Mouse (Mus musculus): ENCODE measurements around the gene Mob1b.
A peak's percentile ranks its signal among the peaks of the same experiment; 100 is the strongest.
"Not testable (repeated sequence)": the region's sequence is repeated elsewhere in the genome, so short reads cannot be mapped to it uniquely, and the experiment has no call there.

Gene Mob1b

GRCm38 (mm10) chr5:88702041-88702440, 18.6 kb upstream of the Mob1b start:
- no peak for DNase-seq (ENCODE audit: low spot score)

- peak; percentile 31 for DNase-seq (ENCODE audit: low spot score)
Observed at GRCm38 (mm10) chr5:88703551-88703950, 17.1 kb upstream of the Mob1b start.

- peak; percentile 86 for DNase-seq (ENCODE audit: low spot score)
Observed at GRCm38 (mm10) chr5:88711128-88711527, 9.5 kb upstream of the Mob1b start.

DNA sequence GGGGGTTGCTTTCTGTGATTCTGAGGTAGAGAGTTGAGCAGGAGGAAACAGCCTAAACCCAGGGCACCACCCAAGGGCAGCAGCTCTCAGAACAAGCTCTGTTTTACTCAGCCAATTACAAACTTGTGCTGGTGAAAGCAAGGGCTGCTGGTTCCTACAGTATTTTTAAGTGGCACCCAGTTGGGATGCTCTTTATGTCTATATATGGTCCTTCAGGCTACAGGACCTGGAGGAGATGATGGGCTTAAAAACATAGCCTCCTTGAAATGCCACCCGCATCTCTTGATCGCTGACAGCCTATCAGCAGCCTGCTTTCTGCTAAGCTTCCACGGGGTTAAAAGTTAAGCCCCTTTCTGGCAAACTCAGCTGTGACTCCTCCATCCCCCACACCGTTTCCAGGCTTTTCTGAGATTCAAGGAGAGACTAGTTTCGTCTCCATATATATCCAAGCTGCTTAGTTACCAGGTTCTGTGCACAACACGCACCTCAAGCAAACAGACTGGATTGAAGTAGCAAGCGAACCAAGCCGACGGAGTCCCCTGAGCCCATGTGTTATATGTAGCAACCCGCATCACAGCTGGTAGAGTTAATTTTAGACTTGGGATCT, 8.9 kb upstream of the Mob1b start:
- peak; percentile 25 for DNase-seq (ENCODE audit: low spot score)

DNA sequence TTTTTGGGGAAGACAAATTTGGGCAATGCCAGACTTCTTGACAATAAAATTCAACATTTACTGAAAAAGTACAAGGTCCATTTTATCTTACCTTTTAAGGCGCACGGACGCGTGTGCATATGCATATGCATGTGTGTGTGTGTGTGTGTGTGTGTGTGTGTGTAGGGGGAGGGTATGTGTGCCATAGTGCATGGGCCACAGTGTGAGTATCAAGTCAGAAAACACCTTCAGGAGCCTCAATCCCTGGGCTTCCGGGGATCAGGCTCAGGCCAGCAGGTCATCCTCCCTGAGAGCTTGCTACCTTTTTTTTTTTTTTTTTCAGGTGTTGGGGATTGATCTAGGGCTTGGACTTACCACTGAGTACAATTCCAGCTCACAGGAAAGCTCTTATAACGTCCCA, 8.3 kb upstream of the Mob1b start:
- DNase-seq (ENCODE audit: low spot score), result no peak

DNA sequence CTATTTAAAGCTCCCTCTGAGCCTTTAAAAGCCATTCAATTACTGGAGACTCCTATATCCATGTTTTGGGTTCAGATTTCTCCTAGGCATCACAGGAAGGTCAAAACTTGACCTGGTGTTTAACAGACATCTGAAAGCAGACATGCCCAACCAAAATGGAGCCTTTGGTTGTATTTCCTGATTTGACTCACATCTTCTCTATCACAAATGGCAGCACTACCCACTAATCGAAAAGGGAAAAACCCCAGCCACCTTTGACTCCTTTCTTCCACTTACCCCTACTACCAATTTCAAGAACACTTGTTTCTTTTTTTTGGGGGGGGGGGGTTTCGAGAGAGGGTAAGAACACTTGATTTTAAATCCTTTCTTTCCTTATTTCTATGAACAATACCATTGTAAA, 3.7 kb upstream of the Mob1b start:
- DNase-seq (ENCODE audit: low spot score), result no peak

DNA sequence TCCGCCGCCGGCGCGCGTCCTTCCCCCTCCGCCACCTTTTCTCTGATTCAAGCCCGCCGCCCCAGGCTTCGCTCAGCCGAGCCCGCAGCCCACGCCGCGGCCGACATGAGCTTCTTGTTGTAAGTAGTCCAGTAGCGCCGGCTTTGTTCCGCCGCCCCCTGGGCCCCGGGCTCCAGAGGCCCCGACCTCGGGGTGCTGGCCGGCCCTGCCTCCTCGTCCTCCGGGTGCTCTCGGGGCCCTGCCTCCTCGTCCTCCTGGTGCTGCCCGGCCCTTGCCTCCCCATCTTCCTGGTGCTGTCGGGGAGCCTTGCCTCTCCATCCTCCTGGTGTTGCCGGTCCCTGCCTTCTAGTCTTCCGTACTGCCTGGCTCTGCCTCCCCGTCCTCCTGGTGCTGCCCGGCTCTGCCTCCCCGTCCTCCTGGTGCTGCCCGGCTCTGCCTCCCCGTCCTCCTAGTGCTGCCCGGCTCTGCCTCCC, 384 bp downstream of the Mob1b start:
- no peak for DNase-seq (ENCODE audit: low spot score)

DNA sequence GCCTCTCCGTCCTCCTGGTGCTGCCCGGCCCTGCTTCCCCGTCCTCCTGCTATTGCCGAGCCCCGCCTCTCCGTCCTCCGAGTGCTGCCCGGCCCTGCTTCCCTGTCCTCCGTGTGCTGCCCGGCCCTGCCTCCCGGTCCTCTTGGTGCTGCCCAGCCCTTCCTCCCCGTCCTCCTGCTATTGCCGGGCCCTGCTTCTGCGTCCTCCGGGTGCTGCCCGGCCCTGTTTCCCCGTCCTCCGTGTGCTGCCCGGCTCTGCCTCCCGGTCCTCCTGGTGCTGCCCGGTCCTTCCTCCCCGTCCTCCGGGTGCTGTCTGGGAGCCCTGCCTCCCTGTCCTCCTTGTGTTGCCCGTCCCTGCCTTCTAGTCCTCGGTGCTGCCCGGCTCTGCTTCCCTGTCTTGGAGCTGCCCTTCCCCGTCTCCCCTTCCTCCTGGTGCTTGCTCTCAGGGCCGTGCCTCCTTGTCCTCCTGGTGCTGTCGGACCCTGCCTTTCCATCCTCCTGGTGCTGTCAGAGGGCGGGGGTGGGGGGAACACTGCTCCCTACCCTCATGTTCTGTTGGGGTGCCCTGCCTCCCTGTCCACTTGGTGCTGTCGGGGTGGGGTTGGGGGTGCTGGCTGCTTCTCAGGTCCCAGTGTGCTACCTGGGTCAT, 1.0 kb downstream of the Mob1b start:
- DNase-seq (ENCODE audit: low spot score), result peak; percentile 36

- no peak for DNase-seq (ENCODE audit: low spot score)
Observed at GRCm38 (mm10) chr5:88722213-88722600, 1.6 kb downstream of the Mob1b start.

DNA sequence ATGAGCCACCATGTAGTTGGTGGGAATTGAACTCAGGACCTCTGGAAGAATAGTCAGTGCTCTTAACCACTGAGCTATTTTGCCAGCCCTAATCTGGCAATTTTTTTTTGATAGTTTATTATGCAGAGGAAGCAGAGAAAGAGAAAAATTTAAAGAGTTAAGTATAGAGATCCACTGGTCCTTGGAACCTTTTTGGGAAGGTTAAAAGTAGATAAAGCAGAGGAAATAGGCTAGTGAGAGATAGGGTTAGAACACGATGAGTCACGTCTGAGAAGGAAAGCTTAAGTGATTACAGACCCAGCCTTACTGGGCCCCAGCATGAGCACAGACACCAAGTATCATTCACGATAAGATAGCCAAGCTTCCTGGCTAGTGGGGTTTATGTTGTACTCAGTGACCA, 3.4 kb downstream of the Mob1b start:
- DNase-seq (ENCODE audit: low spot score), result no peak

- DNase-seq (ENCODE audit: low spot score), result no peak
Observed at GRCm38 (mm10) chr5:88727593-88728144, 7.0 kb downstream of the Mob1b start.

GRCm38 (mm10) chr5:88734786-88735185, 14.1 kb downstream of the Mob1b start:
- peak; percentile 13 for DNase-seq (ENCODE audit: low spot score)

DNA sequence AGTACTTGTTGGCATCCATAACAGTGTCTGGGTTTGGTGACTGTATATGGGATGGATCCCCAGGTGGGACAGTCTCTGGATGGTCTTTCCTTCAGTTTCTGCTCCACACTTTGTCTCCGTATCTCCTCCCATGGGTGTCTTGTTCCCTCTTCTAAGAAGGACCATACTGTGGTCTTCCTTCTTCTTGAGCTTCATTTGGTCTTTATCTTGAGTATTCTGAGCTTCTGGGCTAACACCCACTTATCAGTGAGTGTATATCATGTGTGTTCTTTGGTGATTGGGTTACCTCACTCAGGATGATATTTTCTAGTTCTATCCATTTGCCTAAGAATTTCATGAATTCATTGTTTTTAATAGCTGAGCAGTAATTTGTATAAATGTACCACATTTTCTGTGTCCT, 20.4 kb downstream of the Mob1b start:
- not testable (repeated sequence) for DNase-seq (ENCODE audit: low spot score)

GRCm38 (mm10) chr5:88747774-88748173, 27.1 kb downstream of the Mob1b start:
- DNase-seq (ENCODE audit: low spot score), result no peak

GRCm38 (mm10) chr5:88753199-88753598, 32.5 kb downstream of the Mob1b start:
- DNase-seq (ENCODE audit: low spot score), result no peak

DNA sequence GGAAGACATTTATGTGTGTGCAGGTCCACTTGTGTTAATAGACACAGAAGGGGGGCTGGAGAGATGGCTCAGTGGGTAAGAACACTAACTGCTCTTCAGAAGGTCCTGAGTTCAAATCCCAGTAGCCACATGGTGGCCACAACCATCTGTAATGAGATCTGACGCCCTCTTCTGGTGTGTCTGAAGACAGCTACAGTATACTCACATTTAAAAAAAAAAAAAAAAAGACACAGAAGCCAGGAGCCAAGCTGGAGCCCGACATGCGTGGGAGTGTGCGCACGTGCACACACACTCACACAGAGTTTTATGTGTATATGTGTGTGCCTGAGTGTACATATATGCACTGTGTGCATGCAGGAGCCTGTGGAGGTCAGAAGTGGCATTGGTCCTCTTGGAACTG, 42.0 kb downstream of the Mob1b start:
- DNase-seq (ENCODE audit: low spot score), result no peak

GRCm38 (mm10) chr5:88764430-88764986, 43.9 kb downstream of the Mob1b start:
- no peak for DNase-seq (ENCODE audit: low spot score)

GRCm38 (mm10) chr5:88764987-88765481, 44.4 kb downstream of the Mob1b start, which contains the start of gene Dck:
TSS of gene Dck (plus strand) at chr5:88764996.
- DNase-seq (ENCODE audit: low spot score), result peak; percentile 99

GRCm38 (mm10) chr5:88765587-88765986, 44.9 kb downstream of the Mob1b start:
- no peak for DNase-seq (ENCODE audit: low spot score)

DNA sequence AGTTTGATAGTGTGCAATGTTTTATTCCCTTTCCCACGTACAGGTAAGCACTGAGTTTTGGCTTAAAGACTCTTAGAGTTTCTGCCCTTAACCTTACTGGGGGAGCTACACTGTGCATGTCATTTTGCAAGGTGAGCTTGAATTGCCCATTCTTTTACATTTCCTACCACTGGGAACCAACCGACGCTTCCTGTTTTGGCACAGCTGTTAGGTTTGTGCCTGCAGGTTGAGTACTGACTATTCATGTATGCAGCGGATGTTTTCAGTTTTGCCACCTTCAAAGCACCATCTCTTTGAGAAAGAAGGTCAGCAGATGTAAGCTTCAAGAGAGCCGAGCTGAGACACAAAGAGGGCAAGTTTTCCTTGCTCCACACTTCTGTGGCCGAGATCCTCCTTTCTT, 45.5 kb downstream of the Mob1b start:
- DNase-seq (ENCODE audit: low spot score), result peak; percentile 46

DNA sequence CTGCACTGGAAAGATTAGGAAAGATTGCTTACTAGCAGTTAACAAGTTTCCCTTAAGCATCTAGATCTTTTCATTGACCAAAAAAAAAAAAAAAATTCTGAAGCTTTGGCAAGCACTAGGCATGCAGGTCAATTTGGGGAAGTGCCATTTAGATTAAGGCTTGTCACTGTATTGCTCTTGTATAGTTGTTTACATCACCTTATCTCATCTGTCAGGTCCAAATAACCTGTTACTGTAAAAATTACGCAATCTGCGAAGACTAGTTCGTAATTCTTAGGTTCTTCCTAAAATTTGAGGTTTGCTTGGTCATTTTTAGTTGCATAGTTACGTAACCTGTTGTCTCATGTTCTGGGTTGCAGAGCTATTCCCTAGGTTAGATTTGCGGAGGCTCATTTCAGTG, 46.2 kb downstream of the Mob1b start:
- peak; percentile 5 for DNase-seq (ENCODE audit: low spot score)

- no peak for DNase-seq (ENCODE audit: low spot score)
Observed at GRCm38 (mm10) chr5:88768201-88768600, 47.5 kb downstream of the Mob1b start.

All from lung, postnatal 25 days (tissue).